Mouse (Mus musculus) E14TG2a.4 (cell line): ENCODE measurements around the gene Pdlim5.

ENCODE experiments used
- H3K27me3 ChIP-seq: 2 replicates; pipeline ENCODE4 v1.6.1; 2014; ENCODE audit warnings: low read length, control low read depth; ENCODE audit not compliant: insufficient read depth
- H3K36me3 ChIP-seq: 2 replicates; pipeline ENCODE4 v1.6.1; 2014; ENCODE audit warnings: low read length, control low read depth; ENCODE audit not compliant: insufficient read depth
- H3K4me1 ChIP-seq: replicated peaks from 2 replicates; pipeline ENCODE4 v1.6.1; 2014; ENCODE audit warnings: low read depth, low read length, control low read depth
- H3K4me3 ChIP-seq: replicated peaks from 2 replicates; pipeline ENCODE4 v1.5.1; 2014; ENCODE audit warnings: mild to moderate bottlenecking, low read length
- H3K9me3 ChIP-seq: 2 replicates; pipeline ENCODE4 v1.6.1; 2014; ENCODE audit warnings: low read length, control low read depth
- CTCF ChIP-seq: conservative IDR thresholded peaks from 2 replicates; pipeline ENCODE4 v1.5.1; 2014; ENCODE audit warnings: low read length
- NANOG ChIP-seq: IDR thresholded peaks from 2 replicates; pipeline ENCODE4 v1.6.1; 2014; ENCODE audit warnings: borderline replicate concordance, low read length, mixed read lengths
- POU5F1 ChIP-seq: IDR thresholded peaks from 2 replicates; pipeline ENCODE4 v1.6.1; 2014; ENCODE audit warnings: low read length, borderline replicate concordance

Gene Pdlim5

GRCm38 (mm10) chr3:142436824-142437223, 41.3 kb upstream of the Pdlim5 start:
- TF ChIP-seq CTCF (no peak), POU5F1 (no peak)
- Histone ChIP-seq H3K4me3 (no peak overlapping the region), H3K4me1 (no peaks in the 10 kb centered on the region)

DNA sequence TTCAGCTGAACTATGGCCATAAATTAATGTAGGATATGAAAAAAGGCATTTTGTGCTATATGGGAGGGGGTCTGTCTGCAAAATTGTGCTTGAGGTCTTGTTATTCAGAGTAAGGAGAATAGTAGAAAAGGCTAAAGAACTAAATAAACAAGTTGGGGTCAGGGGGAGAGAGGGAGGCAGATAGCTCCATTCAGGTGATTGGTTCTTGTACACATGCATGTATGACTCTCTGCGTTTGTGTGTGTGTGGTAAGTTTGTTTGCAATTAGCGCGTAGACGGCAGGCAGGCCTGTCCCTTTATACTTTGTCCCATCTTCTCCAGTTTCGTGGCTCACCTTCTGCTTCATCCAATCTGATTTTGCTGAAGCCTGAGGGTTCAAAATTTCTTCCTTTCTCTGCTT, 40.7 kb upstream of the Pdlim5 start:
- Histone ChIP-seq H3K27me3 (no peaks in the 10 kb centered on the region), H3K4me1 (no peaks in the 10 kb centered on the region), H3K9me3 (no peaks in the 10 kb centered on the region), H3K4me3 (no peak overlapping the region), H3K36me3 (no peaks in the 10 kb centered on the region)
- TF ChIP-seq NANOG (no peak), CTCF (no peak), POU5F1 (no peak)

More at GRCm38 (mm10) chr3:142436824-142437223, 41.3 kb upstream of the Pdlim5 start:
- no peaks in the 10 kb centered on the region for H3K9me3 ChIP-seq
- H3K27me3 ChIP-seq, result no peaks in the 10 kb centered on the region
- H3K36me3 ChIP-seq, result no peaks in the 10 kb centered on the region

GRCm38 (mm10) chr3:142434786-142435168, 39.3 kb upstream of the Pdlim5 start:
- H3K27me3 ChIP-seq, result no peaks in the 10 kb centered on the region
- H3K9me3 ChIP-seq, result no peaks in the 10 kb centered on the region
- H3K4me3 ChIP-seq, result no peak overlapping the region
- H3K4me1 ChIP-seq, result no peaks in the 10 kb centered on the region
- no peak for TF ChIP-seq NANOG
- TF ChIP-seq POU5F1, result no peak
- TF ChIP-seq CTCF, result no peak
- H3K36me3 ChIP-seq, result no peaks in the 10 kb centered on the region

GRCm38 (mm10) chr3:142434127-142434785, 38.8 kb upstream of the Pdlim5 start:
- TF ChIP-seq NANOG (no peak), CTCF (no peak), POU5F1 (no peak)
- Histone ChIP-seq H3K36me3 (no peaks in the 10 kb centered on the region), H3K27me3 (no peaks in the 10 kb centered on the region), H3K4me1 (no peaks in the 10 kb centered on the region), H3K4me3 (no peak overlapping the region), H3K9me3 (no peaks in the 10 kb centered on the region)

DNA sequence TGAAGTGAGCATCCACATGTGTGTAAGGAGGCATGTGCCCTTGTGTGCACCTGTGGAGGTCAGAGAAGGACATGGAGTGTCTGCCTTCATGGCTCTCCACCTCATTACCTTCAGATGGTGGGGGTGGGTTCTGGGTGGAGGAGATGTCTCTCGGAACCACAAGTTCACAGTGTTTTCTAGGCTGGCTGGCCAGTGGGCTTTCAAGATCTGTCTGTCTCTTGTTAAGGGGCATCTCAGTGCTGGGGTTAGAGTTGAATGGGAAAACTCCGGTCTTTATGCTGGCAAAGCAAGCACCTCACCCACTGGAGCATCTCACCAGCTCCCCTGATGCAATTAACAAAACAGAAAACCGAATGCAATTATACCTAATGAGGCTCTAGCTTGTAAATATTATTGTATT, 36.0 kb upstream of the Pdlim5 start:
- H3K27me3 ChIP-seq, result no peaks in the 10 kb centered on the region
- no peaks in the 10 kb centered on the region for H3K36me3 ChIP-seq
- H3K9me3 ChIP-seq, result no peaks in the 10 kb centered on the region
- TF ChIP-seq NANOG, result no peak
- TF ChIP-seq CTCF, result no peak
- no peak for TF ChIP-seq POU5F1
- H3K4me1 ChIP-seq, result no peaks in the 10 kb centered on the region
- no peak overlapping the region for H3K4me3 ChIP-seq

GRCm38 (mm10) chr3:142430048-142430447, 34.6 kb upstream of the Pdlim5 start:
- Histone ChIP-seq H3K27me3 (no peaks in the 10 kb centered on the region), H3K4me3 (no peak overlapping the region), H3K4me1 (no peaks in the 10 kb centered on the region), H3K36me3 (no peaks in the 10 kb centered on the region), H3K9me3 (no peaks in the 10 kb centered on the region)
- TF ChIP-seq POU5F1 (no peak), CTCF (no peak), NANOG (no peak)

GRCm38 (mm10) chr3:142426806-142427205, 31.3 kb upstream of the Pdlim5 start:
- no peaks in the 10 kb centered on the region for H3K4me1 ChIP-seq
- no peaks in the 10 kb centered on the region for H3K36me3 ChIP-seq
- H3K9me3 ChIP-seq, result no peaks in the 10 kb centered on the region
- H3K27me3 ChIP-seq, result no peaks in the 10 kb centered on the region
- no peak overlapping the region for H3K4me3 ChIP-seq
- no peak for TF ChIP-seq NANOG
- no peak for TF ChIP-seq POU5F1
- no peak for TF ChIP-seq CTCF

- Histone ChIP-seq H3K4me1 (no peaks in the 10 kb centered on the region), H3K27me3 (no peaks in the 10 kb centered on the region), H3K4me3 (no peak overlapping the region), H3K36me3 (no peaks in the 10 kb centered on the region), H3K9me3 (no peaks in the 10 kb centered on the region)
- TF ChIP-seq POU5F1, result no peak
- no peak for TF ChIP-seq NANOG
- no peak for TF ChIP-seq CTCF
Observed at GRCm38 (mm10) chr3:142424134-142424533, 28.6 kb upstream of the Pdlim5 start.

DNA sequence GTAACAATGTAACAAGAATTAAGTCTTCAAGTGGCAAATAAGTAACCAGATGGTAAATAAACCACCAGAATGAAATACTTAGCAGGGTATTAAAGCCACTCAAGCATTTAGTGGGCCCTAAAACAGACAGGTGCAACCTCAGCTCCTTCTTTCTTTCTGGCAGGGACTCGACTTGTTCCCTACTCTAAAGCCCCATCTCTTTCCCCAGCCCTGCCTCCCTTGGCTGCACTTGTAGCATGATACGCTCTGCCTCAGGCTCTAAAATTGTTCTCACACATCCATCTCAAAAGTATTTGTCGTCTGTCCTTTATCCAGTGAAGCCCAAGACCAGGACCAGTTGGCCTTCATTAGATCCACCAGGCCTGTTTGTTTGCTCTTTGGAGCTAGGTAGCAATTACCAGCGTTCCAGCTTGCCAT, 28.0 kb upstream of the Pdlim5 start:
- H3K4me3 ChIP-seq, result no peak overlapping the region
- H3K9me3 ChIP-seq, result no peaks in the 10 kb centered on the region
- no peaks in the 10 kb centered on the region for H3K27me3 ChIP-seq
- no peaks in the 10 kb centered on the region for H3K36me3 ChIP-seq
- TF ChIP-seq POU5F1 (no peak), CTCF (no peak), NANOG (no peak)
- no peaks in the 10 kb centered on the region for H3K4me1 ChIP-seq

DNA sequence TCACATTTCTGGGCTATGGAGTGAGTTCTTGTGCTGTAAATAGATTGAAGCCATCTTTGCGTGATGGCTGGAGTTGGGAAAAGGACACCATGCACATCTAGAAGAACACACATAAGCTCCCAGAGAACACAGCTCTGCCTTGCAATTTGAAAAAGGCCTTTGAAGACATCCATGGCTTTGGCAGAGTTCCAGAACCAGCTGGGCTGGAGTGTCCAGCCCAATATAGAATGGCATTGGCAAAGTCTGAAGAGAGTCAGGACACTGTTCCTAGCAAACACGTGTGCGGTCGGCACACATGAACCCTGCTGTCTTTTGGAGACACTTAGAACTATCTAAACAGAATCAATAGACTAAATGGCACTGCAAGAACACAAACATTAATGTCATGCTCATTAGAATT, 26.7 kb upstream of the Pdlim5 start:
- no peak overlapping the region for H3K4me3 ChIP-seq

More for the DNA sequence above, 26.7 kb upstream of the Pdlim5 start:
- TF ChIP-seq NANOG, result no peak
- H3K4me1 ChIP-seq, result no peaks in the 10 kb centered on the region
- no peaks in the 10 kb centered on the region for H3K36me3 ChIP-seq
- no peaks in the 10 kb centered on the region for H3K27me3 ChIP-seq
- H3K9me3 ChIP-seq, result no peaks in the 10 kb centered on the region
